Mouse (Mus musculus) forebrain, postnatal 0 days (tissue): ENCODE data around the gene Ip6k2. TPM values are rescaled to one million over a fixed set of nuclear protein-coding genes. Genes with fewer than 3 reads are reported as not detected.

Experiments used
- ATAC-seq: fragments of 200-750 bp; cut with Nextera tagmentation; 2 replicates; pipeline ENCODE4 v1.8.0; 2017; ENCODE audit warnings: mild to moderate bottlenecking, moderate library complexity
- DNase-seq: peaks from one replicate; pipeline ENCODE4 v3.0.0-alpha.2; 2015
- H3K27ac ChIP-seq: fragments of 300-500 bp; sonication (generic); 2 replicates; pipeline ENCODE4 v1.5.1; 2014; ENCODE audit warnings: low read depth, mild to moderate bottlenecking, antibody characterized with exemption, low read length, moderate library complexity, mixed read lengths
- H3K27me3 ChIP-seq: fragments of 300-500 bp; sonication (generic); 2 replicates; pipeline ENCODE4 v1.6.1; 2014; ENCODE audit warnings: mild to moderate bottlenecking, low read length, mixed read lengths; ENCODE audit not compliant: insufficient read depth
- H3K36me3 ChIP-seq: fragments of 300-500 bp; sonication (generic); 2 replicates; pipeline ENCODE4 v1.6.1; 2014; ENCODE audit warnings: mild to moderate bottlenecking, moderate library complexity; ENCODE audit not compliant: insufficient read depth
- H3K4me1 ChIP-seq: fragments of 300-500 bp; sonication (generic); 2 replicates; pipeline ENCODE4 v1.6.1; 2014; ENCODE audit warnings: antibody characterized with exemption; ENCODE audit not compliant: insufficient read depth
- H3K4me2 ChIP-seq: fragments of 300-500 bp; sonication (generic); 2 replicates; pipeline ENCODE4 v1.6.1; 2014; ENCODE audit warnings: low read depth, mild to moderate bottlenecking, moderate library complexity
- H3K4me3 ChIP-seq: fragments of 300-500 bp; sonication (generic); 2 replicates; pipeline ENCODE4 v1.5.1; 2014; ENCODE audit warnings: low read depth, low read length, mixed read lengths
- H3K9ac ChIP-seq: fragments of 300-500 bp; sonication (generic); 2 replicates; pipeline ENCODE4 v1.6.1; 2014; ENCODE audit warnings: mild to moderate bottlenecking
- H3K9me3 ChIP-seq: fragments of 300-500 bp; sonication (generic); 2 replicates; pipeline ENCODE4 v1.6.1; 2016; ENCODE audit warnings: low read length
- CTCF ChIP-seq: sonication (generic); IDR thresholded peaks from 2 replicates; pipeline ENCODE4 v1.5.1; 2016; ENCODE audit warnings: antibody characterized with exemption, control low read depth, low read depth
- WGBS: fragments of 180-500 bp; shearing (Covaris S2); extraction: QIAGEN DNeasy Blood & Tissue Kit; methylation state at CpG from one replicate; pipeline ENCODE4 v1.1.7; 2014; 5-methylcytosine and 5-hydroxymethylcytosine counted together
- polyA plus RNA-seq: library from polyadenylated mRNA; unstranded; fragments of >200 nt; fragmentation: Nextera tagmentation; extraction: Ambion mirVana; gene quantifications from 2 replicates; pipeline ENCODE4 v1.2.1, GENCODE M21; 2015
- total RNA-seq: library from RNA; depleted of rRNA; stranded (reverse); fragments of >200 nt; gene quantifications from 2 replicates; pipeline ENCODE4 v1.2.3, GENCODE M21; 2014

The Ip6k2 gene
- total and polyA plus RNA-seq, 2 experiments from 2014 or later = 140 to 218 TPM

DNA sequence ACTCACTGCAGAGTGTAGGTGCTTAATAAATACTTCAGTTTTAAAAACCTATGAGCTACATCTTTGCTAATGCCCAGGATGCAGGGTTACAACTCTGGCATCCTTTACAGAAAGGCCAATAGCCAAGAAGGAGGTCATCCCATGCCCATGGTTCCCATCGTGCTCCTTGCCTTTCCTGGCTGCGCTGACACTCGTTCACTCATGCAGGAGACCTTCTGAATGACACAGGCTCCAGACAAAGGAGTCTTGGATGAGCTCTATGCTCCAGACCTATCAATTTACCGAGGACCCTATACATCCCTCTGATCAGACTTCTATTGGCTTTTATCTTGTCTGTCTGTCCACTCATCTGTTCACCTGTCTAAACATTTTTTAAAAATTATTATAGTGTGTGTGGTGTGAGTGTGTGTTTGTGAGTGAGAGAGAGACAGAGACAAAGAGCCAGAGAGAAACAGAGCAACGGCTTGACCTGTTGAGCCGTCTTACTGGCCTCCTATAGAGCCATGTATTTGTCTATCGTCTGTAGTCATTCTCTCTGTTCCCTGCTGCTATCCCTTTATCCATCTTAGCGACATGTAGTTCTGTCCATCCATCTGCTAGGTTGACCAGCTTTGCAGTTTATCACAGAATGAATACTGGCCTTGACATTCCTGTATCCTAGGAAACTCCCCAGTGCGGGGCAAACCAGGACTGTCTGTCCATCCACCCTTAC is 604 bp upstream of the Ip6k2 start:
- Histone ChIP-seq H3K4me2 (peak overlapping the region; percentile 58), H3K9me3 (no peaks in the 10 kb centered on the region), H3K9ac (peak overlapping the region; percentile 96), H3K4me1 (peaks cover 26% of the 10 kb centered on the region), H3K27me3 (no peaks in the 10 kb centered on the region), H3K4me3 (peak overlapping the region; percentile 91), H3K36me3 (0 out of 2 replicates have a peak, but pooled peaks cover 3% of the 10 kb centered on the region), H3K27ac (peak overlapping the region; percentile 95)
- peak; percentile 13; the same call in 1 of the 2 replicates for ATAC-seq
- TF ChIP-seq CTCF = no peak
- WGBS = 9% methylated on average over 9 of the region's 9 CpGs
- DNase-seq = peak; percentile 46

DNA sequence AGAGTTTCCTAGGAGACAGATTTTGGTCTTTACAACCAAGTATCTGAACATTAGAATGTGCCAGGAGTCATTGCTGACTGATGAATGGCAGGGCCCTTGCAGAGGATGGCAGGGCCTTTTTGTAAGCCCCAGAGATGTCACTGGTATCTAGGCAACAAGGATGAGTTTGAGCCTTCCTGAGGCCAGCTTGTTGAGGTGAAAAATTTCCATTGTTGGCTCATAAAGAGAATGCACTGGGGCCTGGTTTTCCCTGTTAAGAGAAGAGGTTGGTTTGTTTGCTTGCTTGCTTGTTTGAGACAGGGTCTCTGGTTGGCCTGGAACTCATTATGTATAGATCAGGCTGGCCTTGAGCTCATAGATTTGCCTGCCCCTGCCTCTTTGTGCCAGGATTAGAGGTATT is 1.8 kb downstream of the Ip6k2 start:
- Histone ChIP-seq H3K4me1 (peaks cover 50% of the 10 kb centered on the region), H3K36me3 (0 out of 2 replicates have a peak, but pooled peaks cover 3% of the 10 kb centered on the region), H3K9me3 (no peaks in the 10 kb centered on the region), H3K9ac (peak overlapping the region; percentile 18; the same call in 1 of the 2 replicates), H3K27me3 (no peaks in the 10 kb centered on the region), H3K4me3 (peak overlapping the region; percentile 91), H3K27ac (no peak overlapping the region; the same call in 1 of the 2 replicates), H3K4me2 (peak overlapping the region; percentile 58)
- TF ChIP-seq CTCF = no peak
- DNase-seq (peak; percentile 26), ATAC-seq (no peak)

DNA sequence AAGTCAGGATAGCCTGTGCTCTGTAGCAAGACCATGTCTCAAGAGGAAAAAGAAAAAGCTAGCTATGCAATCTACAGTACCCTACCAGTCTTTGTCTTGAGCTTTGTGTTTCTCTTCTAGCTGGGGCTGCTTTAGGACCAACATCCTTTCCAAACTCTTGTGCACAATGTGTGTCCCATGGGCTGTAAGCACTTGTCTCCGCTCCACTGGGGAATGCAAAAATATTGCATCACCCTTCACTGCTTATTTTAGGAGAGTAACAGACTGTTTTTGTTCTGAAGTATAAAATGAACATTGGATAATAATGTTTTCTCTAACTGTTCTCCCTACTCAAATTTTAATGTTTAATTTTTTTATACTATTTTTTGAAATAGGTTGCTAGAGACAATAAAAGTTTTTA is 2.9 kb downstream of the Ip6k2 start:
- Histone ChIP-seq H3K4me3 (peak overlapping the region; percentile 91; the same call in 1 of the 2 replicates), H3K9ac (no peak overlapping the region), H3K9me3 (no peaks in the 10 kb centered on the region), H3K27me3 (no peaks in the 10 kb centered on the region), H3K4me1 (peaks cover 53% of the 10 kb centered on the region), H3K36me3 (0 out of 2 replicates have a peak, but pooled peaks cover 3% of the 10 kb centered on the region), H3K4me2 (peak overlapping the region; percentile 58), H3K27ac (no peak overlapping the region)
- WGBS = 59% methylated on average over 1 of the region's 1 CpGs
- ATAC-seq (no peak), DNase-seq (no peak)
- no peak for TF ChIP-seq CTCF

DNA sequence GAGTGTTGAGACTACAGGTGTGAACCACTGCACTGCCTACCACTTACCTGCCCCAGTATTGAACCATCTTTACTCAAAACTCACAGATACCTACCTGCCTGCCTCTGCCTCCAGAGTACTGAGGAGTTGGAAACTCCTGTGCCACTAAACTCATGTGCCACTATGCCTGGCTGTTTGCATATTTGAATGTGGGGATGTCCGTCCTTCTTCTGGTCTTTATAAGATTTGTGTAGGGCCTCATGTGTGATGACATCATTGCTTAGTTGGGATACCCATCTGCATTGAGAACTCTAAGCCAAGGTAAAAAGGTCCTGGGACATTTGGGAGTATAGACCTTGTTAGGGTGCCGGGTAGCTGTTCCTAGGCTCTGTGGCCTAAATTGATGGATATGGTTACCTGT is 3.5 kb downstream of the Ip6k2 start:
- Histone ChIP-seq H3K4me2 (peak overlapping the region; percentile 58; the same call in 1 of the 2 replicates), H3K9me3 (no peaks in the 10 kb centered on the region), H3K36me3 (0 out of 2 replicates have a peak, but pooled peaks cover 3% of the 10 kb centered on the region), H3K4me3 (no peak overlapping the region), H3K9ac (no peak overlapping the region), H3K27ac (no peak overlapping the region), H3K4me1 (peaks cover 57% of the 10 kb centered on the region), H3K27me3 (no peaks in the 10 kb centered on the region)
- WGBS = 79% methylated on average over 2 of the region's 2 CpGs
- no peak for TF ChIP-seq CTCF
- DNase-seq (no peak), ATAC-seq (no peak)

DNA sequence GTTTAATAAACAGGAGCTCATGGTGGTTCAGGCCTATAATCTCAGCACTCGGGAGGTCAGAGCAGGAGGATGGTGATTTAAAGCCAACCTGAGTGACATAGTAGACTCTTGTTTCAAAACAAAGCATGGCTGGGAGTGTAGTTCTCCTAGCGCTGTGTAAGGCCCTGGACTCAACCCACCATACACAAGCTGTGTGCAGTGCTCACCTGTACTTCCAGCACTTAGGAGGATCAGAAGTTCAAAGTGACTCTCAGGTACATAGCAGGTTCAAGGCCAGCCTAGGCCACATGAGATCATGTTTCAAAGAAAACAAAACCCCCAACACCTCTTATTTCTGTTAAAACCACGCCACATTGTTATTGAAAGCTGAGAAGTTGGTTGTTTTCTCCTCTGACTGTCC is 5.1 kb downstream of the Ip6k2 start:
- no peaks in the 10 kb centered on the region for H3K9me3 ChIP-seq
- peaks cover 54% of the 10 kb centered on the region for H3K4me1 ChIP-seq
- no peak overlapping the region for H3K27ac ChIP-seq
- ATAC-seq = no peak
- TF ChIP-seq CTCF = no peak
- H3K4me2 ChIP-seq = 0 out of 2 replicates have a peak overlapping the region, but pooled peaks have one; percentile 58
- DNase-seq = no peak
- 72% methylated on average over 3 of the region's 3 CpGs for WGBS
- H3K4me3 ChIP-seq = no peak overlapping the region
- no peaks in the 10 kb centered on the region for H3K27me3 ChIP-seq
- no peak overlapping the region for H3K9ac ChIP-seq
- H3K36me3 ChIP-seq = 0 out of 2 replicates have a peak, but pooled peaks cover 3% of the 10 kb centered on the region

DNA sequence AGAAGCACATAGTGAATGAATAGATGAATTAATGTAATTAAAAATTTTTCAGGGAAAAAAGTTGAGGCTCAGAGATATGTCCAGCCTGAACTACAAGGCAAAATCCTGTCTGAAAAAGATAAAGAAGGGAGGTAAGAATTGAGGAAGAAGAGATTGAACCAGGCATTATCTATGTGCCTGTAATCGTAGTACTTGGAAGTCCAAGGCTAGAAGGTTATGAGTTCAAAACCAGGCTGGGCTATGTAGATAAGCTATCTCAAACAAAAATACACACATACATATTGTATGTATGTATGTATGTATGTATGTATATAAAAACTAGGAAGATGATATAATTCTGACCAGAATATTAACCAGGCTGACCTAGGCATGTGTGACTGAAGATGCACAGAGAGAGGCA is 8.7 kb downstream of the Ip6k2 start:
- TF ChIP-seq CTCF = no peak
- peaks cover 50% of the 10 kb centered on the region for H3K4me1 ChIP-seq
- no peaks in the 10 kb centered on the region for H3K9me3 ChIP-seq
- WGBS = 87% methylated on average over 1 of the region's 1 CpGs
- H3K27me3 ChIP-seq = no peaks in the 10 kb centered on the region
- no peak overlapping the region for H3K4me3 ChIP-seq
- DNase-seq (no peak), ATAC-seq (no peak)
- H3K36me3 ChIP-seq = peaks cover 13% of the 10 kb centered on the region
- no peak overlapping the region for H3K27ac ChIP-seq
- no peak overlapping the region for H3K9ac ChIP-seq
- no peak overlapping the region for H3K4me2 ChIP-seq

DNA sequence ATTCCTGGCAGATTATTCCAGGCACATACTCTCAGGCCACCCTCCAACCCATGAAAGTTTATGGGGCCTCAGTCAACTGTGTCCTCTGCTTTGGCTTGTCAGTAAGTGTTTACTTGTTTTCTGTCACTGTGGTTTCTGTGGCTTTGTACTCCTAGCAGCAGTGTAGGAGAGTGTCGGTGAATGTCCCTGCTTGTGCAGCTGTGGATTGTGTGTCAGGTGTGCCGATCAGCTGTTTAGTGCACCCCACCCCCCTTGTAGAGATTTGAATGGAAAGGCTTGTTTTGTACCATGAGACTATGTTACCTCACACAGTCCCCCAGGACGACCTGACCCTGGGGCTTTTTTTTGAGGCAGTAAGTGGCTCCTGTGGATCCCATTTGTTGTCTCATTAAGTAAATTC is 9.1 kb downstream of the Ip6k2 start:
- DNase-seq = no peak
- H3K27ac ChIP-seq = no peak overlapping the region
- no peak for TF ChIP-seq CTCF
- no peak overlapping the region for H3K4me3 ChIP-seq
- 31% methylated on average over 3 of the region's 3 CpGs for WGBS
- H3K27me3 ChIP-seq = no peaks in the 10 kb centered on the region
- H3K36me3 ChIP-seq = peaks cover 17% of the 10 kb centered on the region
- no peaks in the 10 kb centered on the region for H3K9me3 ChIP-seq
- ATAC-seq = no peak
- no peak overlapping the region for H3K9ac ChIP-seq
- H3K4me1 ChIP-seq = peaks cover 46% of the 10 kb centered on the region
- H3K4me2 ChIP-seq = no peak overlapping the region
